Mouse (Mus musculus) myocyte (in vitro differentiated cells): ENCODE results near the gene Itgb2.

ENCODE experiments used
- CEBPB ChIP-seq: IDR thresholded peaks from 2 replicates; pipeline ENCODE4 v1.6.1; 2011; ENCODE audit warnings: mild to moderate bottlenecking, moderate library complexity; ENCODE audit not compliant: poor library complexity, insufficient read depth, severe bottlenecking
- E2F4 ChIP-seq: IDR thresholded peaks from one replicate; pipeline ENCODE4 v1.6.1; 2011; ENCODE audit warnings: mild to moderate bottlenecking, control low read depth, moderate library complexity; ENCODE audit not compliant: insufficient read depth
- MAX ChIP-seq: IDR thresholded peaks from one replicate; pipeline ENCODE4 v1.6.1; 2011; ENCODE audit warnings: low read depth, mild to moderate bottlenecking, control low read depth
- MYOD1 ChIP-seq, 3 experiments: IDR thresholded peaks; one replicate each; pipeline ENCODE4 v1.6.1; 2011; ENCODE audit warnings: control low read depth in 2 of 3, low read depth in 2 of 3, mild to moderate bottlenecking in 2 of 3, moderate library complexity in 1 of 3; ENCODE audit not compliant: insufficient read length in 2 of 3, control insufficient read depth in 1 of 3
- POLR2A ChIP-seq: IDR thresholded peaks from one replicate; pipeline ENCODE4 v1.6.1; 2011; ENCODE audit warnings: low read depth, mild to moderate bottlenecking, control low read depth, moderate library complexity; ENCODE audit not compliant: insufficient read length
- POLR2AphosphoS2 ChIP-seq: IDR thresholded peaks from one replicate; pipeline ENCODE4 v1.6.1; 2011; ENCODE audit warnings: low read depth, control low read depth; ENCODE audit not compliant: insufficient read length
- REST ChIP-seq: IDR thresholded peaks from one replicate; pipeline ENCODE4 v1.6.1; 2011; ENCODE audit warnings: mild to moderate bottlenecking, control low read depth, moderate library complexity; ENCODE audit not compliant: insufficient read depth, insufficient read length
- SRF ChIP-seq: IDR thresholded peaks from one replicate; pipeline ENCODE4 v1.6.1; 2011; ENCODE audit warnings: low read depth; ENCODE audit not compliant: control insufficient read depth, insufficient read length
- TCF12 ChIP-seq: IDR thresholded peaks from one replicate; pipeline ENCODE4 v1.6.1; 2011; ENCODE audit warnings: mild to moderate bottlenecking, control low read depth; ENCODE audit not compliant: poor library complexity, insufficient read depth, severe bottlenecking
- TCF3 ChIP-seq: IDR thresholded peaks from one replicate; pipeline ENCODE4 v1.6.1; 2011; ENCODE audit warnings: low read depth, control low read depth; ENCODE audit not compliant: insufficient read length
- USF1 ChIP-seq: IDR thresholded peaks from one replicate; pipeline ENCODE4 v1.6.1; 2011; ENCODE audit warnings: low read depth, mild to moderate bottlenecking, control low read depth, moderate library complexity

DNA sequence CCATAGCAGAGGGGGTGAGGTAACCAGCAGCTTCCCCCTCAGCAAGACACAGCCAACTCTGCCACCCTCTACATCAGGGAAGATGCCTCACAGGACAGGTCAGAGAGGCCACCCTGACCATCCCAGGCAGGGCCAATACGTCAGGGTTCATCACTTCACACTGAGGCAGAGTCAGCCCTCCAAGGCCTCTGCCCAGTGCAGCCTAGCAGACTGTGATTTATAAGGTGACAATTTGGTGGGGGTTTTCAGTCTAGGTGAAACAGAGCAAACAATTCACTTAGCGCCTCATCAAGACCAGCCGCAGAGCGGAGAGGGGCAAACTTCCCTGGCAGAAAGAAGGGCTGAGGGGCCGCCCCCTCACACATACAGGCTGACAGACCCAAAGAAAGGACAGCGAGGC is 31.8 kb upstream of the Itgb2 start:
- TF ChIP-seq MAX (no peak), POLR2A (no peak), MYOD1 (IDR thresholded peaks at IDR 0.05; ENCODE audit: control insufficient read depth in 1 of 3, insufficient read length in 2 of 3, low read depth in 2 of 3) (no peak), POLR2AphosphoS2 (no peak), USF1 (no peak), E2F4 (no peak), TCF3 (no peak), REST (no peak), CEBPB (no peak), TCF12 (no peak), SRF (no peak)
